27 mouse cellular contexts compared by ENCODE assay signal in the genomic region with DNA sequence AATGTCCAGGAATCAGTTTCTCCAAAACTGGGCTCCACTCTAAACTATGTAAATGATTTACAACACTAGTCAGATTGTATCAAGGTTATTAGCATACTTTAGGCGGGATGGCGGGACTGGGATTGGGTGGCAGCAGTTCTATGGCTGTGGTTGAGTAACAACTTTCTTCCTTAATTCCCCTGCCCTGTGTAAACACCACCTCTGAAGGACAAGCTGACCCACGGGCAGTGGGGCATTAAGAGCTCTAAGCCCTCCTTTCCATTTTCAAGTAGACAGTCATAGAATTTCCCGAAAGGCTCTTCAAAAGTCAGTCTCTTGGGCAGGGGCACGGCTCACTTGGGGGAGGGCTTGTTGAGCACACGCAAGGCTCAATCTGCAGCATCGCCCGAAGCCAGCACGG. TPM values are rescaled to one million over a fixed set of nuclear protein-coding genes. Genes with fewer than 3 reads are reported as not detected.
A peak's percentile ranks its signal among the peaks of the same experiment; 100 is the strongest.
DNase-seq lines count a peak whose midpoint lies in the region; ATAC-seq and TF ChIP-seq lines count a peak whose summit lies in the region.
"Had no signal": no experiment of that assay in that cellular context is flagged by ENCODE, and none has a peak within 500 bp of the region (broad histone marks: within the 10 kb centered on the region; RNA-seq: fewer than 3 reads in every experiment).

No protein-coding gene starts in this region.

- TF ChIP-seq EP300 in lung, postnatal 0 days (IDR thresholded peaks at IDR 0.05) = peak; percentile 96

- no peaks in the 10 kb centered on the region for H3K36me3 ChIP-seq in lung, postnatal 0 days (ENCODE audit: insufficient read depth, low read length)
- no peaks in the 10 kb centered on the region for H3K36me3 ChIP-seq in kidney, postnatal 0 days (ENCODE audit: insufficient read depth, low read length)
- H3K36me3 ChIP-seq in embryonic facial prominence, embryonic 10.5 days (replicated peaks) = no peaks in the 10 kb centered on the region
- H3K36me3 ChIP-seq: forebrain, embryonic 12.5 days; hindbrain, embryonic 10.5 days; stomach, embryonic 15.5 days had no signal

- ATAC-seq in lung, postnatal 0 days = peak; percentile 74
- ATAC-seq in kidney, postnatal 0 days (replicated peaks; ENCODE audit: low FRiP score, low read depth) = peak; percentile 59; the same call in 1 of the 2 replicates
- ATAC-seq: hindbrain, postnatal 0 days had no signal

- H3K9me3 ChIP-seq in lung, postnatal 0 days (ENCODE audit: low read length) = no peaks in the 10 kb centered on the region
- H3K9me3 ChIP-seq in kidney, postnatal 0 days (replicated peaks; ENCODE audit: low read length) = no peaks in the 10 kb centered on the region
- no peaks in the 10 kb centered on the region for H3K9me3 ChIP-seq in embryonic facial prominence, embryonic 10.5 days
- H3K9me3 ChIP-seq: forebrain, embryonic 12.5 days; hindbrain, embryonic 10.5 days; stomach, embryonic 15.5 days had no signal

- peak overlapping the region; percentile 51; the same call in 1 of the 2 replicates for H3K4me2 ChIP-seq in lung, postnatal 0 days (replicated peaks; ENCODE audit: low read depth, low read length)
- H3K4me2 ChIP-seq in kidney, postnatal 0 days (ENCODE audit: low read length) = peak overlapping the region; percentile 46
- H3K4me2 ChIP-seq: forebrain, embryonic 12.5 days; stomach, embryonic 15.5 days had no signal

- H3K4me3 ChIP-seq in lung, postnatal 0 days (ENCODE audit: low read depth, low read length) = no peak overlapping the region
- H3K4me3 ChIP-seq in kidney, postnatal 0 days (replicated peaks; ENCODE audit: low read depth, low read length) = no peak overlapping the region
- H3K4me3 ChIP-seq in embryonic facial prominence, embryonic 10.5 days = no peak overlapping the region
- no peak overlapping the region for H3K4me3 ChIP-seq in left cerebral cortex, adult 2 months
- H3K4me3 ChIP-seq: forebrain, embryonic 12.5 days; heart, adult 2 months; hindbrain, embryonic 10.5 days; myocyte; stomach, embryonic 15.5 days had no signal

- intact Hi-C loops in left cerebral cortex, adult 2 months (cut with DNase I) = no loop called here

- 48% methylated on average over 9 of the region's 9 CpGs for WGBS in lung, postnatal 0 days
- 37% methylated on average over 9 of the region's 9 CpGs for WGBS in kidney, postnatal 0 days
- 82% methylated on average over 9 of the region's 9 CpGs for WGBS in embryonic facial prominence, embryonic 10.5 days

- H3K4me1 ChIP-seq in lung, postnatal 0 days (ENCODE audit: insufficient read depth, low read depth, low read length) = peaks cover 5% of the 10 kb centered on the region; the same call in 1 of the 2 replicates
- peaks cover 7% of the 10 kb centered on the region; the same call in 1 of the 2 replicates for H3K4me1 ChIP-seq in kidney, postnatal 0 days (replicated peaks; ENCODE audit: insufficient read depth, low read length)
- H3K4me1 ChIP-seq in embryonic facial prominence, embryonic 10.5 days = peaks cover 17% of the 10 kb centered on the region
- H3K4me1 ChIP-seq: stomach, embryonic 15.5 days had no signal

- H3K27me3 ChIP-seq in lung, postnatal 0 days (replicated peaks; ENCODE audit: insufficient read depth, low read length) = no peaks in the 10 kb centered on the region
- H3K27me3 ChIP-seq in kidney, postnatal 0 days (ENCODE audit: insufficient read depth, low read length) = no peaks in the 10 kb centered on the region
- H3K27me3 ChIP-seq in embryonic facial prominence, embryonic 10.5 days (replicated peaks; ENCODE audit: low read depth, poor library complexity, severe bottlenecking) = peaks cover 12% of the 10 kb centered on the region; the same call in 1 of the 2 replicates
- H3K27me3 ChIP-seq: CH12.LX; forebrain, embryonic 12.5 days; stomach, embryonic 15.5 days had no signal

- no peak overlapping the region for H3K9ac ChIP-seq in lung, postnatal 0 days (replicated peaks; ENCODE audit: low read depth)
- H3K9ac ChIP-seq in kidney, postnatal 0 days (ENCODE audit: low read depth, low read length) = no peak overlapping the region
- H3K9ac ChIP-seq: forebrain, embryonic 12.5 days; liver, embryonic 14.5 days; stomach, embryonic 15.5 days had no signal

- peak overlapping the region; percentile 86 for H3K27ac ChIP-seq in lung, postnatal 0 days (ENCODE audit: low read length)
- H3K27ac ChIP-seq in kidney, postnatal 0 days = peak overlapping the region; percentile 83
- no peak overlapping the region for H3K27ac ChIP-seq in embryonic facial prominence, embryonic 10.5 days (replicated peaks)
- no peak overlapping the region for H3K27ac ChIP-seq in left cerebral cortex, adult 2 months
- H3K27ac ChIP-seq: forebrain, embryonic 12.5 days; heart, adult 2 months; hindbrain, embryonic 10.5 days; hindbrain, postnatal 0 days; liver, embryonic 14.5 days; stomach, embryonic 15.5 days had no signal

- DNase-seq in lung, postnatal 0 days (ENCODE audit: low spot score) = peak; percentile 86
- DNase-seq in lung, postnatal 10 days = no peak
- peak; percentile 67 for DNase-seq in kidney, adult 18-20 months
- peak; percentile 70 for DNase-seq in kidney, postnatal 0 days (ENCODE audit: low spot score)
- peak; percentile 34 for DNase-seq in lung, postnatal 36 days
- no peak for DNase-seq in embryonic facial prominence, embryonic 10.5 days (ENCODE audit: low spot score)
- DNase-seq in T-cell, adult 2 months (ENCODE audit: low spot score) = no peak
- no peak for DNase-seq in left cerebral cortex, adult 2 months (ENCODE audit: extremely low spot score in 1 of 2, low spot score in 2 of 2)
- DNase-seq: cerebellum, adult 2 months; gastrocnemius, postnatal 25 days; heart, adult 2 months; midbrain, embryonic 14.5 days had no signal

- no peak for TF ChIP-seq CTCF in lung, postnatal 0 days (IDR thresholded peaks at IDR 0.05)
- TF ChIP-seq CTCF in kidney, postnatal 0 days (IDR thresholded peaks at IDR 0.05; ENCODE audit: low read depth) = no peak
- no peak for TF ChIP-seq CTCF in left cerebral cortex, adult 2 months (IDR thresholded peaks at IDR 0.05)

RNA-seq across cellular contexts. Expression of gene Tmem213, which starts 1.8 kb away (rescaled TPM):
- 66.6 and 99.1 TPM in 2 replicates for polyA plus RNA-seq in lung, postnatal 0 days (2015; fragmentation: Nextera tagmentation; extraction: Ambion mirVana)
- polyA plus RNA-seq in kidney, postnatal 0 days (2015; fragmentation: Nextera tagmentation; extraction: Ambion mirVana) = 198 and 199 TPM in 2 replicates
- polyA plus RNA-seq in embryonic facial prominence, embryonic 10.5 days (2016; fragmentation: Nextera tagmentation; extraction: Ambion mirVana) = 0.25 and 0.52 TPM in 2 replicates
- total RNA-seq in left cerebral cortex, adult 2 months (2021) = not detected
- total RNA-seq: CH12.LX; common myeloid progenitor, adult 5-6 weeks; gastrocnemius, postnatal 25 days; heart, adult 2 months; hindbrain, postnatal 0 days; layer of hippocampus, adult 18-20 months; layer of hippocampus, postnatal 25 days; left cerebral cortex, postnatal 14 days; megakaryocyte progenitor cell, adult 5-6 weeks; MEL had no signal
- polyA plus RNA-seq: cerebellum, adult 2 months; embryonic facial prominence, embryonic 11.5 days; forebrain, embryonic 12.5 days; heart, adult 2 months; hindbrain, embryonic 10.5 days; hindbrain, postnatal 0 days; liver, embryonic 14.5 days; midbrain, embryonic 14.5 days; myocyte; neural tube, embryonic 14.5 days had no signal

RNA-seq across cellular contexts. Expression of gene Atp6v0a4, which starts 13.5 kb away (rescaled TPM):
- polyA plus RNA-seq in lung, postnatal 0 days (2015; fragmentation: Nextera tagmentation; extraction: Ambion mirVana) = 16.0 and 20.0 TPM in 2 replicates
- polyA plus RNA-seq in kidney, postnatal 0 days (2015; fragmentation: Nextera tagmentation; extraction: Ambion mirVana) = 37.9 and 45.2 TPM in 2 replicates
- 0.05 TPM in 2 replicates for polyA plus RNA-seq in embryonic facial prominence, embryonic 10.5 days (2016; fragmentation: Nextera tagmentation; extraction: Ambion mirVana)
- total RNA-seq in left cerebral cortex, adult 2 months (2021) = 1 to 10 TPM; 2.0 to 2.3 TPM
- total RNA-seq: CH12.LX; megakaryocyte progenitor cell, adult 5-6 weeks had no signal
- polyA plus RNA-seq: embryonic facial prominence, embryonic 11.5 days; forebrain, embryonic 12.5 days; hindbrain, embryonic 10.5 days; midbrain, embryonic 14.5 days had no signal

Comparison
In these comparisons a context has a peak if more than half of its experiments do, and no peak if none do; other contexts are left out.
1. DNase-seq: peak in lung, postnatal 0 days (single experiment), kidney, adult 18-20 months (single experiment), kidney, postnatal 0 days (single experiment) and lung, postnatal 36 days (single experiment); none in lung, postnatal 10 days (single experiment), embryonic facial prominence, embryonic 10.5 days (single experiment), T-cell, adult 2 months (single experiment) and left cerebral cortex, adult 2 months (0 of 2).
2. H3K27ac ChIP-seq: peak in lung, postnatal 0 days (single experiment) and kidney, postnatal 0 days (single experiment); none in embryonic facial prominence, embryonic 10.5 days (single experiment) and left cerebral cortex, adult 2 months (single experiment).
3. RNA of gene Tmem213, which starts 1.8 kb away (polyA plus RNA-seq): 198 to 199 TPM in kidney, postnatal 0 days and 66.6 to 99.1 TPM in lung, postnatal 0 days; 0.25 to 0.52 TPM in embryonic facial prominence, embryonic 10.5 days; every median in the first group is over 10 times any median in the second.
4. RNA of gene Atp6v0a4, which starts 13.5 kb away (polyA plus RNA-seq): 37.9 to 45.2 TPM in kidney, postnatal 0 days and 16.0 to 20.0 TPM in lung, postnatal 0 days; 0.05 TPM in embryonic facial prominence, embryonic 10.5 days; every median in the first group is over 10 times any median in the second.